Mouse (Mus musculus) brain, embryonic 14.5 days (tissue): ENCODE measurements at regions not wholly inside any gene's neighbourhood (a gene's known extent, or its start where the extent isn't known, plus 50 kb on each side); places are given as distances from the start of the nearest gene placed in this dataset.

Experiments used
- CTCF ChIP-seq: fragments of 200-500 bp; IDR thresholded peaks from 2 replicates; pipeline ENCODE4 v1.5.1; 2012; ENCODE audit warnings: inconsistent platforms, mild to moderate bottlenecking, moderate library complexity, borderline replicate concordance; ENCODE audit not compliant: insufficient read depth, insufficient read length; ENCODE audit errors: extremely low read depth
- POLR2A ChIP-seq: fragments of 200-500 bp; IDR thresholded peaks from 2 replicates; pipeline ENCODE4 v1.6.1; 2012; ENCODE audit warnings: mild to moderate bottlenecking, inconsistent platforms, borderline replicate concordance; ENCODE audit not compliant: poor library complexity, insufficient read depth, insufficient read length, severe bottlenecking; ENCODE audit errors: extremely low read depth

DNA sequence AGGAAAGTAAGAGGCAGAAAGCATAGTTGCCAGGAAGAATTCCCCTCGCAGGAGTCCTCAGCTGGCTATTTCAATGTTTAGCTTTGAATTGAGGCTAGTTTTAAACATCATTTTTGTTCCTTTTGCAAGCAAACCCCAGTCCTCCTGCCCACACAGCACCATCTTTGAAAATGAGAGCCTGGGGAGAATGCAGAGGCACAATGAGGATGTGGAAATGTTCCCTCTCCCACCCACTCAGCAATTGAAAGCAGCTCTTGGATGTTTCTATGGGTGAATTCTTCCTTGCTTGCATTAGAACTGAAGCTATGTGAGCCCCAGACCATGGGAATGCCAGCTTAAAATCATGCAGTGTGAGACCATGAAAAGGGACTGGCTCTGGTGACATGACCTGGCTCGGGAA lies 109.3 kb upstream of the Dpp6 start:
- TF ChIP-seq CTCF (no peak), POLR2A (no peak)
